15 mouse cellular contexts compared by ENCODE assay signal in genomic region chr2:136920257-136920993, GRCm38 (mm10). TPM values are rescaled to one million over a fixed set of nuclear protein-coding genes. Genes with fewer than 3 reads are reported as not detected.
DNase-seq lines count a peak whose midpoint lies in the region; ATAC-seq lines count a peak whose summit lies in the region.
"Had no signal": no experiment of that assay in that cellular context is flagged by ENCODE, and none has a peak within 500 bp of the region (broad histone marks: within the 10 kb centered on the region; RNA-seq: fewer than 3 reads in every experiment).

No protein-coding gene starts in this region.

- no peak overlapping the region for H3K4me2 ChIP-seq in liver, embryonic 16.5 days (ENCODE audit: low read depth, low read length)
- no peak overlapping the region for H3K4me2 ChIP-seq in neural tube, embryonic 15.5 days
- H3K4me2 ChIP-seq: heart, embryonic 12.5 days; midbrain, embryonic 11.5 days had no signal

- 52% methylated on average over 3 of the region's 3 CpGs for WGBS in liver, embryonic 16.5 days (ENCODE audit: insufficient replicate concordance)
- WGBS in neural tube, embryonic 15.5 days = 71% methylated on average over 3 of the region's 3 CpGs
- WGBS in heart, embryonic 10.5 days = 71% methylated on average over 3 of the region's 3 CpGs

- H3K27ac ChIP-seq in liver, embryonic 16.5 days (ENCODE audit: low read length) = peak overlapping the region; percentile 80
- H3K27ac ChIP-seq in neural tube, embryonic 15.5 days (replicated peaks) = no peak overlapping the region
- no peak overlapping the region for H3K27ac ChIP-seq in heart, embryonic 10.5 days

- no peaks in the 10 kb centered on the region for H3K27me3 ChIP-seq in liver, embryonic 16.5 days (ENCODE audit: control insufficient read depth, insufficient read depth, low read depth, low read length)
- H3K27me3 ChIP-seq in neural tube, embryonic 15.5 days (replicated peaks) = no peaks in the 10 kb centered on the region
- no peaks in the 10 kb centered on the region for H3K27me3 ChIP-seq in heart, embryonic 10.5 days (ENCODE audit: insufficient read depth, poor library complexity, severe bottlenecking)
- H3K27me3 ChIP-seq: heart, embryonic 12.5 days; Patski had no signal

- no peaks in the 10 kb centered on the region for H3K36me3 ChIP-seq in liver, embryonic 16.5 days (ENCODE audit: control insufficient read depth, insufficient read depth)
- H3K36me3 ChIP-seq in neural tube, embryonic 15.5 days = no peaks in the 10 kb centered on the region
- no peaks in the 10 kb centered on the region for H3K36me3 ChIP-seq in heart, embryonic 10.5 days
- H3K36me3 ChIP-seq: heart, embryonic 12.5 days; hindbrain, embryonic 10.5 days had no signal

- DNase-seq in adrenal gland, postnatal 10 days = peak; percentile 7
- no peak for DNase-seq in adrenal gland, postnatal 25 days
- DNase-seq in 3T3-L1 (ENCODE audit: low read depth, low spot score) (peak; percentile 35), adipocyte (ENCODE audit: low spot score) (no peak)
- DNase-seq in heart, embryonic 10.5 days (ENCODE audit: low spot score) = no peak
- DNase-seq: cerebellum, adult 9-10 months; lung, adult 2 months had no signal

- 0 out of 2 replicates have a peak, but pooled peaks have one; percentile 4 for ATAC-seq in common myeloid progenitor, adult 5-6 weeks (replicated peaks; ENCODE audit: low read depth, poor library complexity, severe bottlenecking)
- peak; percentile 17; the same call in 1 of the 2 replicates for ATAC-seq in liver, embryonic 16.5 days (ENCODE audit: low read depth)
- ATAC-seq in neural tube, embryonic 15.5 days (ENCODE audit: low FRiP score) = no peak
- ATAC-seq: forebrain, embryonic 14.5 days had no signal

- H3K4me1 ChIP-seq in liver, embryonic 16.5 days (ENCODE audit: control insufficient read depth, low read depth, low read length) = peaks cover 10% of the 10 kb centered on the region
- peaks cover 3% of the 10 kb centered on the region; the same call in 1 of the 2 replicates for H3K4me1 ChIP-seq in neural tube, embryonic 15.5 days
- peaks cover 20% of the 10 kb centered on the region for H3K4me1 ChIP-seq in heart, embryonic 10.5 days

- H3K4me3 ChIP-seq in liver, embryonic 16.5 days (ENCODE audit: low read depth, low read length) = no peak overlapping the region
- no peak overlapping the region for H3K4me3 ChIP-seq in neural tube, embryonic 15.5 days (replicated peaks)
- no peak overlapping the region for H3K4me3 ChIP-seq in heart, embryonic 10.5 days
- H3K4me3 ChIP-seq: heart, embryonic 12.5 days; hindbrain, embryonic 10.5 days had no signal

- H3K9ac ChIP-seq in liver, embryonic 16.5 days (ENCODE audit: low read depth, low read length) = no peak overlapping the region
- H3K9ac ChIP-seq in neural tube, embryonic 15.5 days (replicated peaks) = no peak overlapping the region
- H3K9ac ChIP-seq: heart, embryonic 12.5 days had no signal

- no peaks in the 10 kb centered on the region for H3K9me3 ChIP-seq in liver, embryonic 16.5 days (replicated peaks; ENCODE audit: control insufficient read depth, low read length)
- no peaks in the 10 kb centered on the region for H3K9me3 ChIP-seq in neural tube, embryonic 15.5 days (replicated peaks)
- H3K9me3 ChIP-seq in heart, embryonic 10.5 days = no peaks in the 10 kb centered on the region
- H3K9me3 ChIP-seq: heart, embryonic 12.5 days; hindbrain, embryonic 10.5 days had no signal

RNA-seq across cellular contexts. Expression of gene AL731706.1, which starts 29.2 kb away (rescaled TPM):
- total RNA-seq in adrenal gland, postnatal 10 days (2021) = 10 to 100 TPM; 22.0 to 24.8 TPM
- 19.4 and 21.0 TPM in 2 replicates for total RNA-seq in adrenal gland, postnatal 25 days (2021)
- 11.4 and 17.4 TPM in 2 replicates for total RNA-seq in common myeloid progenitor, adult 5-6 weeks (2017)
- polyA plus RNA-seq in liver, embryonic 16.5 days (2015; fragmentation: Nextera tagmentation; extraction: Ambion mirVana) = 13.9 TPM in 2 replicates
- 23.4 and 24.0 TPM in 2 replicates for polyA plus RNA-seq in neural tube, embryonic 15.5 days (2015; fragmentation: Nextera tagmentation; extraction: Ambion mirVana)
- 29.2 and 39.2 TPM in 2 replicates for polyA plus RNA-seq in heart, embryonic 10.5 days (2016; fragmentation: Nextera tagmentation; extraction: Ambion mirVana)

RNA-seq across cellular contexts. Expression of gene Mkks, which starts 29.2 kb away (rescaled TPM):
- 10 to 100 TPM; 22.8 to 23.3 TPM for total RNA-seq in adrenal gland, postnatal 10 days (2021)
- 18.8 TPM in 2 replicates for total RNA-seq in adrenal gland, postnatal 25 days (2021)
- 4.1 and 11.1 TPM in 2 replicates for total RNA-seq in common myeloid progenitor, adult 5-6 weeks (2017)
- 4.0 and 5.0 TPM in 2 replicates for polyA plus RNA-seq in liver, embryonic 16.5 days (2015; fragmentation: Nextera tagmentation; extraction: Ambion mirVana)
- 13.8 and 15.1 TPM in 2 replicates for polyA plus RNA-seq in neural tube, embryonic 15.5 days (2015; fragmentation: Nextera tagmentation; extraction: Ambion mirVana)
- polyA plus RNA-seq in heart, embryonic 10.5 days (2016; fragmentation: Nextera tagmentation; extraction: Ambion mirVana) = 17.0 and 17.8 TPM in 2 replicates

RNA-seq across cellular contexts. Expression of gene Slx4ip, which starts 29.4 kb away (rescaled TPM):
- 1 to 10 TPM; 4.3 to 6.2 TPM for total RNA-seq in adrenal gland, postnatal 10 days (2021)
- 7.7 and 8.5 TPM in 2 replicates for total RNA-seq in adrenal gland, postnatal 25 days (2021)
- total RNA-seq in common myeloid progenitor, adult 5-6 weeks (2017) = 6.5 and 8.2 TPM in 2 replicates
- polyA plus RNA-seq in liver, embryonic 16.5 days (2015; fragmentation: Nextera tagmentation; extraction: Ambion mirVana) = 2.3 and 2.7 TPM in 2 replicates
- 11.0 and 12.1 TPM in 2 replicates for polyA plus RNA-seq in neural tube, embryonic 15.5 days (2015; fragmentation: Nextera tagmentation; extraction: Ambion mirVana)
- 4.9 and 5.9 TPM in 2 replicates for polyA plus RNA-seq in heart, embryonic 10.5 days (2016; fragmentation: Nextera tagmentation; extraction: Ambion mirVana)

RNA-seq across cellular contexts. Expression of gene AL731706.2, which starts 34.9 kb away (rescaled TPM):
- total RNA-seq in adrenal gland, postnatal 10 days (2021) = 10 to 100 TPM; 13.4 to 31.2 TPM
- 14.1 and 20.4 TPM in 2 replicates for total RNA-seq in adrenal gland, postnatal 25 days (2021)
- not detected in 2 replicates for total RNA-seq in common myeloid progenitor, adult 5-6 weeks (2017)
- polyA plus RNA-seq in liver, embryonic 16.5 days (2015; fragmentation: Nextera tagmentation; extraction: Ambion mirVana) = 14.6 and 16.3 TPM in 2 replicates
- polyA plus RNA-seq in neural tube, embryonic 15.5 days (2015; fragmentation: Nextera tagmentation; extraction: Ambion mirVana) = 37.2 and 42.8 TPM in 2 replicates
- polyA plus RNA-seq in heart, embryonic 10.5 days (2016; fragmentation: Nextera tagmentation; extraction: Ambion mirVana) = 52.5 and 54.5 TPM in 2 replicates
- polyA plus RNA-seq: lung, adult 2 months had no signal

Comparison
In these comparisons a context has a peak if more than half of its experiments do, and no peak if none do; other contexts are left out.
1. DNase-seq: peak in adrenal gland, postnatal 10 days (single experiment) and 3T3-L1 (single experiment); none in adrenal gland, postnatal 25 days (single experiment), heart, embryonic 10.5 days (single experiment) and adipocyte (single experiment).